Mouse (Mus musculus): Measurements from ENCODE around the gene Timm10. TPM values are rescaled to one million over a fixed set of nuclear protein-coding genes. Genes with fewer than 3 reads are reported as not detected.
A peak's percentile ranks its signal among the peaks of the same experiment; 100 is the strongest.

The Timm10 gene
- polyA plus RNA-seq, 1 experiment: 0.99 TPM

GRCm38 (mm10) chr2:84845226-84845625 lies 18.4 kb downstream of the Timm10 start:
- no peak for TF ChIP-seq TAL1 (IDR thresholded peaks at IDR 0.05; ENCODE audit: low read length)
- TF ChIP-seq GATA1 (IDR thresholded peaks at IDR 0.05; ENCODE audit: low read length): no peak
- H3K36me3 ChIP-seq (ENCODE audit: control insufficient read depth): peaks cover 100% of the 10 kb centered on the region
- H3K27me3 ChIP-seq (ENCODE audit: control insufficient read depth): no peaks in the 10 kb centered on the region
- H3K4me3 ChIP-seq (replicated peaks): peak overlapping the region; percentile 74
- peaks cover 75% of the 10 kb centered on the region for H3K4me1 ChIP-seq (ENCODE audit: control insufficient read depth)
- H3K9me3 ChIP-seq (ENCODE audit: control insufficient read depth, low read length): no peaks in the 10 kb centered on the region

DNA sequence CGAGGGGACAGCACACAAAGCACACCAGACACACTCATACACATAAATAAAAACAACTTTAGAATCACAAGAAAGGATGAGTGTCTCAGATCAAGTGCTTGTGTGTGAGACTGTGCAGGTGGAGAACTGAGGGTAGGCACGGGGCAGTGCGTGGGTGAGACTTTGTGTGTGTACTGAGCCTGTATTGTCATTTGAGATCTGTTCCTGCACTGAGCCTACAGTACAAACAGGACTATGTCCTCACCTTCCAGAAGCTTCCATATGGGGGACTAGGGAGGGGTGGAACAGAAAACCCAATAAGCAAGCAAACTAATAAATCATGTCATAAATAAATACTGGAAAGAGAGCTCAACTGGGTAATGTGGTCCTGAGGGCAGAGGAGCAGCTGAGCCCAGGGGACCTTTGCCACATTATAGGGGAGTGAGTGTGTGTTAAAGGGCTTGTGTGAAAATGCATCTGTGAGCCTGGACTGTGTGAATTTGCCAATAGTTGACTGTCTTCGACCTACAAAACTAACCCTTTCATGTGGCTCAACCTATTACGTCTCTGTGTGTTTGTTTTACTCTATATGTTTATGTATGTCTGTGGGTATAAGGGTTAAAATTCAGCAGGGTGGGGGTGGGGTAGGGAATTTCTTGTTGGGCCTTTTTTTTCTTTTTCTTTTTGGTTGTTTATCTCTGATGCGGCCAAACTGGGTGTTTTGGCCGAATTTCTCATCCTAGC lies 23.8 kb downstream of the Timm10 start:
- no peak overlapping the region for H3K4me3 ChIP-seq (replicated peaks)
- TF ChIP-seq TAL1 (IDR thresholded peaks at IDR 0.05; ENCODE audit: low read length) (no peak), GATA1 (IDR thresholded peaks at IDR 0.05; ENCODE audit: low read length) (no peak)
- H3K4me1 ChIP-seq (ENCODE audit: control insufficient read depth): peaks cover 82% of the 10 kb centered on the region
- no peaks in the 10 kb centered on the region for H3K9me3 ChIP-seq (ENCODE audit: control insufficient read depth, low read length)
- H3K27me3 ChIP-seq (ENCODE audit: control insufficient read depth): no peaks in the 10 kb centered on the region
- peaks cover 100% of the 10 kb centered on the region for H3K36me3 ChIP-seq (ENCODE audit: control insufficient read depth)

GRCm38 (mm10) chr2:84851130-84852040 lies 24.6 kb downstream of the Timm10 start:
- Histone ChIP-seq H3K4me3 (replicated peaks) (no peak overlapping the region), H3K9me3 (ENCODE audit: control insufficient read depth, low read length) (no peaks in the 10 kb centered on the region), H3K27me3 (ENCODE audit: control insufficient read depth) (no peaks in the 10 kb centered on the region), H3K4me1 (ENCODE audit: control insufficient read depth) (peaks cover 80% of the 10 kb centered on the region), H3K36me3 (ENCODE audit: control insufficient read depth) (peaks cover 100% of the 10 kb centered on the region)
- no peak for TF ChIP-seq TAL1 (IDR thresholded peaks at IDR 0.05; ENCODE audit: low read length)
- no peak for TF ChIP-seq GATA1 (IDR thresholded peaks at IDR 0.05; ENCODE audit: low read length)

DNA sequence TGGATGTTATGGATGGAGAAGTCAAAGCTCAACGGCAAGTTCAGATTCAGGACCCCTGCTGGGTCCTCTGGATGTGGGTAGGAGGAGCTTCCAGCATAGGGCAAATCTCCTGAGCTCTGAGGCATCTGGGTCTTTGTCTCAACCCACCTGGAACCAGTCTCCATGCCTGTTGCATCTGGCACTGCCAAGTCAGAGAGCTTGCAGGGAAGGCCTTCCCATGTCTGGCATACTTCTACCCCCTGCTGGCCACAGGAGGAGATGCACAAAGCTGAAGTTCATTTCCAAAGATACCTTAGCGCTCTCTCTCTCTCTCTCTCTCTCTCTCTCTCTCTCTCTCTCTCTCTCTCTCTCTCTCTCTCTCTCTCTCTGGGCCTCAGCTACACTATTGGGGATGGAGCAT lies 28.9 kb downstream of the Timm10 start:
- no peaks in the 10 kb centered on the region for H3K9me3 ChIP-seq (ENCODE audit: control insufficient read depth, low read length)
- peaks cover 76% of the 10 kb centered on the region for H3K4me1 ChIP-seq (ENCODE audit: control insufficient read depth)
- H3K36me3 ChIP-seq (ENCODE audit: control insufficient read depth): peaks cover 100% of the 10 kb centered on the region
- no peak overlapping the region for H3K4me3 ChIP-seq (replicated peaks)
- no peak for TF ChIP-seq TAL1 (IDR thresholded peaks at IDR 0.05; ENCODE audit: low read length)
- no peak for TF ChIP-seq GATA1 (IDR thresholded peaks at IDR 0.05; ENCODE audit: low read length)
- H3K27me3 ChIP-seq (ENCODE audit: control insufficient read depth): no peaks in the 10 kb centered on the region; the same call in 1 of the 2 replicates

DNA sequence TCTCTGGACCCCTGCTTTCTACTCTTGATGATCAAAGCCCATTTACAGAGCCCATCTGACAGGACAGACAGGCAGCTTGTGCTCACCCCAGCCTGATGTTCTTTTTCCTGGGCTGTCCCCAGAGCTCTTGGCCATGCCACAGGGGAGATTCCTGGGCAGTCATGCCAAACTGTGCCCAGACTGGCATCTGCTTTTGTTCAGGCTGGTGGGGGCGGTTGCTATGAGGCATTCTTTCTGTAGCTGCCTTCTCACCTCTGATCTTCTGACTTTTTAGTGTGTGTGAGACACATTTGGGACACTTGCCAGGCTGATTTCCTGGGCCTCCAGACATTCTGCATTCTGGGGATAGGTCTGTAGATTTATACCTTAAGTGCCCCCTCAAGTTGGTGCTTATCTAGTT lies 31.8 kb downstream of the Timm10 start:
- no peaks in the 10 kb centered on the region; the same call in 1 of the 2 replicates for H3K27me3 ChIP-seq (ENCODE audit: control insufficient read depth)
- peaks cover 67% of the 10 kb centered on the region for H3K4me1 ChIP-seq (ENCODE audit: control insufficient read depth)
- H3K36me3 ChIP-seq (ENCODE audit: control insufficient read depth): peaks cover 100% of the 10 kb centered on the region
- no peak for TF ChIP-seq GATA1 (IDR thresholded peaks at IDR 0.05; ENCODE audit: low read length)
- no peaks in the 10 kb centered on the region for H3K9me3 ChIP-seq (ENCODE audit: control insufficient read depth, low read length)
- H3K4me3 ChIP-seq (replicated peaks): no peak overlapping the region

DNA sequence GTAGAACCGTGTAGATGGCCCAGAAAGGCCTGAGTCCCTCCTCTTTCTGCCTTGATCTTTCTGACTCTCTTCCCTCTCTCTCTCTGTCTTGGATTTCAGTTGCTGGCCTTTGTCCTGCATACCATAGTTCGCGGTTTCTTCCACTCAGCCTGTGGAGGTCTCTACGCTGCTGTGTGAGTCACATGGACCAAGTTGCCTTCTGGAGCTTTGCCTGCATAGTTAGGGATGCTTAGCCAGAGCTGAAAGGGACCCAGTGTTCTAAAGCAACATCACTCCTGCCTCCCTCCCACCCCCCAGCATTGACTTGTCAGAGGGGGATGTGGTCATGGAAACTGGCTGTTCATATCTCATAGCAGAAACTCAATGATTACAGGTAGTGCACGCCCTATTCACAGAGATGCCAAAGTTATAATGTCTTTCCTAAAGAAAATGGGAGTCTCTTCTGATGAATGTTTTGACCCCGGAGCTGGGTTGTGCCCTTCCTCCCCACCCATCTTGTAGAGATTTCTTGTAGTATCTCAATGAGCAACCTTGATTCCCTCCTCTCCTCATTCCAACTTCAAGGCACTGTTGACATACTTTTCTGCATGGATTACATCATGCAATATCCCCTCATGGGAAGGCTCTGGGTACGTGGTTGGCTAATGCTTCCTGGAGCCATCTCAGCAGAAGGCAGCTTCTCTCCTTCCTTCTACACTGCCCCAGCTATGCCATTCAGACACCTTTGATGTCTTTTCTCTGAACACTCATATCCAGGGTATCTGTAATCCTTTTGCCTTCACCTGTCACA lies 33.4 kb downstream of the Timm10 start:
- Histone ChIP-seq H3K36me3 (ENCODE audit: control insufficient read depth) (peaks cover 100% of the 10 kb centered on the region), H3K4me3 (replicated peaks) (no peak overlapping the region), H3K4me1 (ENCODE audit: control insufficient read depth) (peaks cover 61% of the 10 kb centered on the region), H3K9me3 (ENCODE audit: control insufficient read depth, low read length) (no peaks in the 10 kb centered on the region), H3K27me3 (ENCODE audit: control insufficient read depth) (peaks cover 6% of the 10 kb centered on the region)
- TF ChIP-seq TAL1 (IDR thresholded peaks at IDR 0.05; ENCODE audit: low read length) (no peak), GATA1 (IDR thresholded peaks at IDR 0.05; ENCODE audit: low read length) (no peak)

DNA sequence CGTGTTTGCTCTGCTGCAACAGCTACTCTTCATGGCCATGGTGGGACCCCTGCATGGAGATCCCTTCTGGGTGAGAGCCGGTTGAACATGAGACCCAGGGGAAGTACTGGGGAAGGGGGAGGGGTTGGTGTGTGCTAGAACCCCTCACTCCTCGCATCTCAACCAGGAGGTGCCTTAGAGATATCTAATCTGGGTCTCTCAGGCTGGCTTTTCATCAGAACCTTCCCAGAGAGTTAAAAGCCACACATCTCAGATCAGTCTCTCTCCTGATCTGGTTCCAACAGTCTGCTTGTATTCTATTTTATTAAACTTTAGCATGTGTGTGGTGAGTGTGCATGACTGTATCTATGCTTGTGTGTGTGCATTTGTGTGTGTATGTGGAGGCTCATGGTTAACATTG lies 34.6 kb downstream of the Timm10 start:
- peaks cover 65% of the 10 kb centered on the region for H3K4me1 ChIP-seq (ENCODE audit: control insufficient read depth)
- no peak overlapping the region for H3K4me3 ChIP-seq (replicated peaks)
- H3K36me3 ChIP-seq (ENCODE audit: control insufficient read depth): peaks cover 94% of the 10 kb centered on the region
- peaks cover 18% of the 10 kb centered on the region for H3K27me3 ChIP-seq (ENCODE audit: control insufficient read depth)
- TF ChIP-seq GATA1 (IDR thresholded peaks at IDR 0.05; ENCODE audit: low read length) (no peak), TAL1 (IDR thresholded peaks at IDR 0.05; ENCODE audit: low read length) (no peak)
- H3K9me3 ChIP-seq (ENCODE audit: control insufficient read depth, low read length): no peaks in the 10 kb centered on the region

GRCm38 (mm10) chr2:84862231-84862630 lies 35.4 kb downstream of the Timm10 start:
- TF ChIP-seq GATA1 (IDR thresholded peaks at IDR 0.05; ENCODE audit: low read length): no peak
- no peak for TF ChIP-seq TAL1 (IDR thresholded peaks at IDR 0.05; ENCODE audit: low read length)
- Histone ChIP-seq H3K9me3 (ENCODE audit: control insufficient read depth, low read length) (no peaks in the 10 kb centered on the region), H3K4me1 (ENCODE audit: control insufficient read depth) (peaks cover 62% of the 10 kb centered on the region), H3K4me3 (replicated peaks) (no peak overlapping the region), H3K36me3 (ENCODE audit: control insufficient read depth) (peaks cover 86% of the 10 kb centered on the region), H3K27me3 (ENCODE audit: control insufficient read depth) (peaks cover 26% of the 10 kb centered on the region)

Measured in erythroblast, embryonic 14.5 days (primary cell).